Mouse (Mus musculus) E14TG2a.4 (cell line): ENCODE data around the gene 1700109H08Rik.

Experiments
- CTCF ChIP-seq: conservative IDR thresholded peaks from 2 replicates; pipeline ENCODE4 v1.5.1; 2014; ENCODE audit warnings: low read length
- NANOG ChIP-seq: IDR thresholded peaks from 2 replicates; pipeline ENCODE4 v1.6.1; 2014; ENCODE audit warnings: borderline replicate concordance, low read length, mixed read lengths
- POU5F1 ChIP-seq: IDR thresholded peaks from 2 replicates; pipeline ENCODE4 v1.6.1; 2014; ENCODE audit warnings: low read length, borderline replicate concordance

DNA sequence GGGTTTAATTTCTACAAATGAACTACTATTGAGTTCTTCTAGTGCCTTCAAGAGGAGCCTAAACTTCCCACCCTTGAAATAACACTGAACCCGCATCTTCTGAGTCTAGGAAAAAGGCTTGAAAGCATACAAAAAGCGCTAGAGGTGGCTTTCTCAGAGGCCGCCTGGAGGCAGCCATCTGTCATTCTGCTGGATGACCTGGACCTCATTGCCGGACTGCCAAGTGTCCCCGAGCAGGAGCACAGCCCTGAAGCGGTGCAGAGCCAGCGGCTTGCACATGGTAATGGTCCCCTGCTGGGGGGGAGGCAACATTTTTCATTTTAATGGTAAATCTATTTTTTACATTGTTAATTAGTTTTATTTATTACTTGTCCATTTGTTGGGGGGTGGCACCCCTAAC, 49.1 kb downstream of the 1700109H08Rik start:
- no peak for TF ChIP-seq CTCF
- TF ChIP-seq POU5F1 = no peak
- TF ChIP-seq NANOG = no peak
